Mouse (Mus musculus) kidney, adult 2 months (tissue): ENCODE results near the gene Crat.

Experiments
- CTCF ChIP-seq: fragments of 200-500 bp; conservative IDR thresholded peaks from 2 replicates; pipeline ENCODE4 v1.5.1; 2011; ENCODE audit warnings: low read depth, mild to moderate bottlenecking, control low read depth, low read length, moderate library complexity, mixed read lengths; ENCODE audit not compliant: insufficient read depth, insufficient read length
- POLR2A ChIP-seq: fragments of 200-500 bp; IDR thresholded peaks from one replicate; pipeline ENCODE4 v1.6.1; 2011; ENCODE audit warnings: low read depth, low read length, control low read depth

GRCm38 (mm10) chr2:30439631-30440030, 24.0 kb upstream of the Crat start:
- TF ChIP-seq CTCF (no peak), POLR2A (no peak)
